Mouse (Mus musculus) brain, embryonic 14.5 days (tissue): ENCODE data around the gene Ext2. TPM values are rescaled to one million over a fixed set of nuclear protein-coding genes. Genes with fewer than 3 reads are reported as not detected.

ENCODE experiments used
- DNase-seq: peaks from one replicate; pipeline ENCODE4 v3.0.0-alpha.2; 2011; ENCODE audit warnings: low read depth
- CTCF ChIP-seq: fragments of 200-500 bp; IDR thresholded peaks from 2 replicates; pipeline ENCODE4 v1.5.1; 2012; ENCODE audit warnings: inconsistent platforms, mild to moderate bottlenecking, moderate library complexity, borderline replicate concordance; ENCODE audit not compliant: insufficient read depth, insufficient read length; ENCODE audit errors: extremely low read depth
- POLR2A ChIP-seq: fragments of 200-500 bp; IDR thresholded peaks from 2 replicates; pipeline ENCODE4 v1.6.1; 2012; ENCODE audit warnings: mild to moderate bottlenecking, inconsistent platforms, borderline replicate concordance; ENCODE audit not compliant: poor library complexity, insufficient read depth, insufficient read length, severe bottlenecking; ENCODE audit errors: extremely low read depth
- polyA plus RNA-seq: library from polyadenylated mRNA; depleted of rRNA; stranded (reverse); fragments of >200 nt; gene quantifications from 2 replicates; pipeline ENCODE4 v1.2.3, GENCODE M21; 2012

The Ext2 gene
- polyA plus RNA-seq, 1 experiment: 49.9 TPM

GRCm38 (mm10) chr2:93706407-93706806, 116.0 kb downstream of the Ext2 start:
- TF ChIP-seq POLR2A: no peak
- TF ChIP-seq CTCF: no peak
- DNase-seq: no peak

DNA sequence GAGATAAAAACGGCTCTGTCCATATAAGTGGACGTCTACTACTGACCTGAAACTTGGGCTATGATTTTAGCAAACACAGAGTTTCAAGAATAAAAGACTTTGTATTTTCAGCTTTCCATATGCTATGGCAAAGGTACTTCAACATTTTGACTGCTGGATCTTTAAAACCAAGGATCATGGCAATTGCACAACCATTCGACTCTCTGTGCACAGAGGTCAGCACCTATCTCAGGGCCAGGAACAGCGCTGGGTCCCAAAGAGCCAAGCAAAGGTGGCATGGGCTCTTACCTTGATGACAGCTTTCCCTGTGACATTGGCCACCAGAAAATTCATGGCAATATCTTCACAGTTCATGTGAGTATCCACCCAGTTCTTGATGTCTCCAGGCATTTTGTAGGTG, 118.2 kb downstream of the Ext2 start:
- TF ChIP-seq CTCF (no peak), POLR2A (no peak)
- no peak for DNase-seq

DNA sequence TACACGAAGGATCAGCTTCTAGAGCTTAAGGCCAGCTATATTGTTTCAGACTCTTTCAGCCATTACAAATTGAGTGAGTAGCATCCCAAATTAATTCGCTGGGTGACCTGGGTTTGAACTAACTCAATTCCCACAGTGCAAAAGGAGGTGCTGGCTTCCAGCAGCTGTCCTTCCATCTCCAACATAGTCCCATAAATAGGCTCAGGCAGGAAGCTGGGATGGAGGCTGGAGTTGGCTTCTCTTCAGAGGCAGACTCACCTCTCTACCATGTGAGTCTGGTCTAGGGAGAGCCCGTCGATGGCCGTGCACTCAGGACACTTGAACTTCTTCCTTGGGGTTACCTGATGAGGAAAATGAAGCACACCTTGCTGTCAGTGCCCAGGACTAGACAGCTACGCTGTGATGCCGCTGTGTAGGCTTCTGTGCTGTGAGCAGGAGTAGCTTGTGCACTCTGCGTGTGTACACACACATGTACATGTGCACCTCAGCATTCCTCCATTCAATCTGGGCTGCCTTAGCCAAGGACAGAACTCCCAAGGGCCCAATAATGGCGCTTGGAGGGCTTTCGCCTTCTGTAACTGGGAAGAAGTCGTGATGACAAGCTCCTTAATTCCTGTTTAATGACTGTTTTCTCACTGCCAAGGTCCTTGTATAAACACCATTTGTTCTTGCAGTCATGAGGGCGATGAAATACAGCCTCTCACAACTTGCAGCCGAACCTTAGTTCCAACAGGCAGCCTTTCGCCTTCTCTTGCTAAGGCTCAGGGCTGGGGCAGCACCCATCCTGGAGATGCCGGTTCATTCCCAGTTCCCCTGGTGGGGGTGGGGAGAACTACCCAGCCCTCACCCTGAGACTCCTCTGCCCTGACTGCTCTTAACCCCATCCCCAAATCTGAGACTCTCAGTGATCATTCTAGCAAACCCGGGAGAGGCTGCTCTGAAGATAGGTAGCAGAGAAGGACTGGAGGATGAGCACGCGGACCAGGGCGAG, 119.1 kb downstream of the Ext2 start:
- TF ChIP-seq CTCF (no peak), POLR2A (no peak)
- no peak for DNase-seq

DNA sequence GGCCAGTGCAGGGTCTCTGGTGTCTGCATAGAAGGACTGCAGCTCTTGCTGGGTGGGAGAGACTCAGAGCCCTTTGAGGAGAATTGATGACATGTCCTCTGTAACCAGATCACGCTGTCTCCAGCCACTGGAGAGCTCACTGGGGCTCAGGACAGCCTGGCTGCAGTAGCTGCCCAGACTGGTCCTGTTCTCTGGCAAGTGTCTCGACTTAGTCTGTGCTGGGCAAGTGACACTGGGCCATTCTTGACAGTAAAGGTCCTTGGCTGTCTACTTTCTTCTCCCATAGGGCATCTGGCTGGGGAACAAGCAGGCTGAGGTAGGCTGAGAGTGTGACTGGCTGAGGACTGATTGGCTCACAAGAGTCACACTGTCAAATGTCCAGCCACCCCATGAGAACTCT, 123.0 kb downstream of the Ext2 start:
- DNase-seq: no peak

DNA sequence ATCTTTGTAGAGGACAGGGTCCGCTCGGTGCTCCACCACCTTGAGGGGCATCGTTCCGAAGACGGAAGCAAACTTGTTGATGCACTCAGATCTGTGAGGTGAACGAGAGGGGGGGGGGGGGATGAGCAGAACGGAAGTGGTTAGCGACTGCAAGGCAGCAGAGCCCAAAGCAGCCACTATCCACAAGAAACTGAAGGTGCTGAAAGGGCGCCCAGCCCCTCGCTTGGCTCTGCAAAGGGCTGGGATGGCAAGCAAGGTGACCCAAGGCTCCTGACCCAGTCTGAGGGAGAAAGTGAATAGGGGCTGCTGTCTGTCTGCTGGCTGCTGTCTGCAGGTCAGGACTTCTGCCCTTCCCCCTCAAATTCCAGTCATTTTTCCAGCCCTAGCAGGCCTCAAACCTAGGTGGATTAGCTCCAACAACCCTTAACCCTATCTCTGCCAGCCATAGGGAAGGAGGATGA, 126.2 kb downstream of the Ext2 start:
- TF ChIP-seq POLR2A: no peak
- no peak for TF ChIP-seq CTCF
- no peak for DNase-seq

More for the DNA sequence above, 123.0 kb downstream of the Ext2 start:
- TF ChIP-seq CTCF: no peak
- TF ChIP-seq POLR2A: no peak

GRCm38 (mm10) chr2:93693101-93693500, 129.3 kb downstream of the Ext2 start:
- TF ChIP-seq POLR2A (no peak), CTCF (no peak)
- no peak for DNase-seq

DNA sequence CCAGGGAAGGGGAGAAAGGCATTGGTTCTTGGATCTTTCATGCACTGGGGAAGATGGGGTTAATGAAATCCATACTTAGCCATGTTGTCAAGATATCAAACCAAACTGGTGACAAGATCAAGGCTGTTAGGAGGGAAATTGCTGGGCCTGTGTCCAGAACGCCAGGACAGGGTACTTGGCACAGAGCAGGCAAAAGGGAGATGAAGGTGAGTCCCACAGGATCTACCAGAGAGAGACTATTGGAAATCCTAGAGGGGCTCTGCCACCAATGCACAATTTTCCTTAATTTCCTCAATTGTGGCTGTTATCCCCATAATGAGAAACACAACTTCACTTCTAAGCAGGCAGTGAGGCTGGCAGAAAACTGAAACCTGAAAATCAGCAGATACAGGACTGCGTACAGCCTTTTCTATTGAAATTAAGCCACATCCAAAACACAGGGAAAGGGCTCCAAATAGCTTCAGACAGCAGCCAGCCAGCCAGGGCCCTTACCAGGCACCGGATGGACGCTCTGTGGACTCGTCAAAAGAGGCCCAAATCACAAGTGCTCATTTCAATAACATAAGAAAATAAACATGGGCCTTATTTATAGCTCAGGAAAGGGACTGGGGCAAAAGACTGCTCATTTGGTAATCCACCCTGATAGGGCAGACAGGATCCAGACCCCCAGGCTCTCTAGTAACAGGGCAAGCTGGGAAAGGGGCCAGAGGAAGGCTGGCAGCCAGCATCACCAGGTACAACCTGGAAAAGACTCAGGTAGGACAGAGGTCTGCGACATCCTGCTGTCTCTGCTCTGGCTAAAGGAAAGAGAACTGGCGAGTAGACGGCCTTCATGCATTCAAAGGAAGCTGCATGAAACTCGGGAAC, 132.1 kb downstream of the Ext2 start:
- no peak for TF ChIP-seq CTCF
- DNase-seq: no peak

DNA sequence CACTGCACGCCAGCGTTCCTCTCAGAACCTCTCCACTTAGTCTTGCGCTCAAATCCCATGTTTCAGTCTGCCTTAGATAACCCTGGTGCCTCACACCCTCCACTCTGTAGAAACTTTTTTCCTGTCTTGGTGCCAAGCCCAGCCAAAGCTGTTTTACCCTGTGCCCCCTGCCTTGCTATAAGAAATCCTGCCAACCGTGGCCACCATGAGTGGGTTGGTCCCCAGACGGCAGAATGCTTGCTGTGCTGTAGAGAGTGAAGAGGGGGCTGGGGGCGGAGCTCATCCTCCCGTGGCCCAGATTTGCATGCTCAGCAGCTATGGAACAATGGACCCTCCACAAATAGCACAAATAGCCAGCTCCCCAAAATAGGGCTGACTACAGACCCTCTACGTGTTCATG, 138.7 kb downstream of the Ext2 start:
- peak; percentile 48 for DNase-seq
- TF ChIP-seq POLR2A: no peak
- no peak for TF ChIP-seq CTCF

DNA sequence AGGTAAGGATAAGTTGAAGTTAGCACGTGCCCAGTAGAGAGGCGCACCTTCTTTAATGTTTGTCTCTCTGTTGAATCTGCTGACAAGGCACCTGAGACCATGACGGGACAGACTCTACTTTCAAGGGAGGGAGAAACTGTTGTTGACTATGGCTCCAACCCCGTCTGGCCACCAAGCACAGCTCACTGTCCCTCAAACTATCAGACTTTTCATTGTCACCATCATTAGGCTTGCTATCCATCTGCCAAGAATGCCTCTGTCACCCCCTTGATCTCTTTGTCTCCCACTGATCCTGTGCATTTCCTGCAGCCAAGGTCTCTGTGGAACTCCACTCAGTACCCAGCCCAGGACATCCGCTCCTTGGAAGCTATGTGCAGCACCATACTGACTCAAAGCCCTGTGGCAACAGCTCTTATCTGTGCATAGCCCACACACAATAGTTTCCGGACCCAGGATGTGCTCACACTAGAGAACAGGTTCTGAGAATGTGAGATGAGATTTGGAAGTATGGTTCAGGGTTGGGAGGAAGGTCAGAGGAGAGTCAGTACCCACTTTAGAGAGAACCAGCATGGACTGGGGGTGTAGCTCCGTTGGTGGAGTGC, 139.7 kb downstream of the Ext2 start:
- no peak for DNase-seq
- no peak for TF ChIP-seq CTCF
- no peak for TF ChIP-seq POLR2A

DNA sequence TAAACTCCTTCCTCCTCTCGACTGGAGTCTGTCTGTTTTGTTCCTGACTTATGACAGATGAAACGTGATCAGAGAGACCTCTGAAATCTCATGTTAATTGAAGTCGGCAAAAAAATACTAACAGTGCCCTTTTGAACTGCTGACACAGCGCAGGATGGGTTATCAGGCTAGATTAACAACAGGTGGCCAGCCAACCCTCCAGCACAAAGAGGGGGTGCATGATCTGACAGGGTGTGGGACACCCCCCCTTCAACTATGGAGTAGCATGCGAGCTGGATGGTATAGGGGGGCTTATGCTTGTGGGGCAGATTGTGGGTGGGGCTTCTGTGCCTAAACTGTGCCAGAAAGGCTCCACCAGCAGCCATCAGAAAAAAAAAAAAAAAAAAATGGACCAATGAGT, 141.0 kb downstream of the Ext2 start:
- DNase-seq: no peak
- TF ChIP-seq POLR2A: no peak
- TF ChIP-seq CTCF: no peak

GRCm38 (mm10) chr2:93677231-93677630, 145.1 kb downstream of the Ext2 start:
- TF ChIP-seq CTCF (no peak), POLR2A (no peak)
- no peak for DNase-seq
